Mouse (Mus musculus) CH12.LX (cell line): ENCODE measurements around the gene Kif5c. TPM values are rescaled to one million over a fixed set of nuclear protein-coding genes. Genes with fewer than 3 reads are reported as not detected.

Source experiments
- DNase-seq: peaks from one replicate; pipeline ENCODE4 v3.0.0-alpha.2; 2013; ENCODE audit errors: extremely low read depth
- H3K27ac ChIP-seq: 2 replicates; pipeline ENCODE4 v1.5.1; 2012; ENCODE audit warnings: low read depth, mild to moderate bottlenecking, control low read depth, moderate library complexity; ENCODE audit not compliant: insufficient read depth
- H3K27me3 ChIP-seq: replicated peaks from 2 replicates; pipeline ENCODE3; 2012; ENCODE audit warnings: inconsistent platforms
- H3K36me3 ChIP-seq, 2 experiments: replicated peaks in 1 of 2; 2 replicates each; pipeline versions ENCODE3 to v1.6.1; 2012; ENCODE audit warnings: inconsistent platforms in 1 of 2, low read length in 1 of 2, mild to moderate bottlenecking in 1 of 2, mixed read lengths in 1 of 2, moderate library complexity in 1 of 2; ENCODE audit not compliant: control insufficient read depth in 1 of 2, insufficient read depth in 1 of 2
- H3K4me1 ChIP-seq, 2 experiments: 2 replicates each; pipeline ENCODE4 v1.6.1; 2012; ENCODE audit warnings: inconsistent platforms in 1 of 2, moderate library complexity in 1 of 2; ENCODE audit not compliant: insufficient read depth in 2 of 2, control insufficient read depth in 1 of 2
- H3K4me2 ChIP-seq: 2 replicates; pipeline ENCODE4 v1.6.1; 2012; ENCODE audit warnings: low read depth, mild to moderate bottlenecking, control low read depth; ENCODE audit not compliant: poor library complexity, insufficient read depth, severe bottlenecking
- H3K4me3 ChIP-seq, 3 experiments: fragments of 150-350 bp in 1 of 3; sonication (generic) in 1 of 3; replicated peaks in 1 of 3; 2 replicates each; pipeline versions ENCODE3 to v1.5.1; 2011 to 2012; ENCODE audit warnings: low read depth in 2 of 3, low read length in 2 of 3, mild to moderate bottlenecking in 2 of 3, moderate library complexity in 2 of 3, control low read depth in 1 of 3, improper control_type of control experiment in 1 of 3, inconsistent platforms in 1 of 3, mixed read lengths in 1 of 3; ENCODE audit not compliant: poor library complexity in 1 of 3
- H3K79me2 ChIP-seq: replicated peaks from 2 replicates; pipeline ENCODE4 v1.6.1; 2012; ENCODE audit warnings: mild to moderate bottlenecking, moderate library complexity; ENCODE audit not compliant: control insufficient read depth, poor library complexity, insufficient read depth, severe bottlenecking; ENCODE audit errors: extremely low read depth
- H3K9ac ChIP-seq: 2 replicates; pipeline ENCODE4 v1.6.1; 2012; ENCODE audit warnings: low read depth, mild to moderate bottlenecking, control low read depth, moderate library complexity; ENCODE audit not compliant: insufficient read depth
- H3K9me3 ChIP-seq: replicated peaks from 2 replicates; pipeline ENCODE3; 2012; ENCODE audit warnings: low read length, inconsistent platforms, mixed read lengths
- BHLHE40 ChIP-seq: IDR thresholded peaks from 2 replicates; pipeline ENCODE4 v1.6.1; 2011; ENCODE audit warnings: mild to moderate bottlenecking, low read depth, low read length, improper control_type of control experiment
- CHD1 ChIP-seq: IDR thresholded peaks from 2 replicates; pipeline ENCODE4 v1.6.1; 2012; ENCODE audit warnings: low read depth, low read length, improper control_type of control experiment, inconsistent platforms
- CHD2 ChIP-seq: IDR thresholded peaks from 2 replicates; pipeline ENCODE4 v1.6.1; 2011; ENCODE audit warnings: low read length, improper control_type of control experiment
- CTCF ChIP-seq, 2 experiments: IDR thresholded peaks in 1 of 2; conservative IDR thresholded peaks in 1 of 2; 2 replicates each; pipeline ENCODE4 v1.5.1; 2011 to 2012; ENCODE audit warnings: low read depth in 2 of 2, low read length in 2 of 2, improper control_type of control experiment in 1 of 2, inconsistent platforms in 1 of 2, mild to moderate bottlenecking in 1 of 2, moderate library complexity in 1 of 2
- ELF1 ChIP-seq: IDR thresholded peaks from 2 replicates; pipeline ENCODE4 v1.6.1; 2014; ENCODE audit warnings: low read depth, mild to moderate bottlenecking, inconsistent platforms, low read length, improper control_type of control experiment
- GABPA ChIP-seq: IDR thresholded peaks from 2 replicates; pipeline ENCODE4 v1.6.1; 2012; ENCODE audit warnings: low read depth, low read length, improper control_type of control experiment, inconsistent platforms; ENCODE audit not compliant: insufficient replicate concordance
- IRF4 ChIP-seq: IDR thresholded peaks from 2 replicates; pipeline ENCODE4 v1.6.1; 2014; ENCODE audit warnings: low read depth, mild to moderate bottlenecking, inconsistent platforms, low read length, improper control_type of control experiment
- JUN ChIP-seq: IDR thresholded peaks from 2 replicates; pipeline ENCODE4 v1.6.1; 2011; ENCODE audit warnings: low read depth, mild to moderate bottlenecking, low read length, improper control_type of control experiment, moderate library complexity; ENCODE audit not compliant: insufficient read depth
- JUND ChIP-seq: conservative IDR thresholded peaks from 2 replicates; pipeline ENCODE4 v1.6.1; 2011; ENCODE audit warnings: low read depth, low read length, improper control_type of control experiment
- KAT2A ChIP-seq: IDR thresholded peaks from 2 replicates; pipeline ENCODE4 v1.6.1; 2012; ENCODE audit warnings: low read length, improper control_type of control experiment, inconsistent platforms; ENCODE audit not compliant: insufficient replicate concordance
- MAFK ChIP-seq: IDR thresholded peaks from 2 replicates; pipeline ENCODE4 v1.6.1; 2011; ENCODE audit warnings: low read length, improper control_type of control experiment; ENCODE audit not compliant: insufficient replicate concordance
- MAX ChIP-seq: IDR thresholded peaks from 2 replicates; pipeline ENCODE4 v1.6.1; 2011; ENCODE audit warnings: low read length, improper control_type of control experiment
- MYC ChIP-seq: IDR thresholded peaks from 2 replicates; pipeline ENCODE4 v1.6.1; 2011; ENCODE audit warnings: low read depth, mild to moderate bottlenecking, improper control_type of control experiment, low read length
- PAX5 ChIP-seq: IDR thresholded peaks from 2 replicates; pipeline ENCODE4 v1.6.1; 2012; ENCODE audit warnings: low read length, inconsistent platforms, mixed read lengths
- POLR2A ChIP-seq: IDR thresholded peaks from 2 replicates; pipeline ENCODE4 v1.6.1; 2011; ENCODE audit warnings: low read depth, mild to moderate bottlenecking, improper control_type of control experiment, low read length
- RAD21 ChIP-seq: IDR thresholded peaks from 2 replicates; pipeline ENCODE4 v1.6.1; 2011; ENCODE audit warnings: low read depth, mild to moderate bottlenecking, low read length, improper control_type of control experiment, moderate library complexity
- SIN3A ChIP-seq: IDR thresholded peaks from 2 replicates; pipeline ENCODE4 v1.6.1; 2012; ENCODE audit warnings: low read length, improper control_type of control experiment, inconsistent platforms
- SMC3 ChIP-seq: IDR thresholded peaks from 2 replicates; pipeline ENCODE4 v1.6.1; 2011; ENCODE audit warnings: low read depth, low read length, improper control_type of control experiment
- TBP ChIP-seq: conservative IDR thresholded peaks from 2 replicates; pipeline ENCODE4 v1.6.1; 2011; ENCODE audit warnings: low read depth, low read length, improper control_type of control experiment
- UBTF ChIP-seq: IDR thresholded peaks from 2 replicates; pipeline ENCODE4 v1.6.1; 2012; ENCODE audit warnings: low read depth, mild to moderate bottlenecking, inconsistent platforms, low read length, improper control_type of control experiment, moderate library complexity
- USF1 ChIP-seq: IDR thresholded peaks from 2 replicates; pipeline ENCODE4 v1.6.1; 2014; ENCODE audit warnings: low read depth, mild to moderate bottlenecking, inconsistent platforms, low read length, improper control_type of control experiment
- USF2 ChIP-seq: conservative IDR thresholded peaks from 2 replicates; pipeline ENCODE4 v1.6.1; 2011; ENCODE audit warnings: low read depth, low read length, improper control_type of control experiment
- ZC3H11A ChIP-seq: IDR thresholded peaks from 2 replicates; pipeline ENCODE4 v1.6.1; 2012; ENCODE audit warnings: low read depth, mild to moderate bottlenecking, inconsistent platforms, low read length, improper control_type of control experiment
- ZMIZ1 ChIP-seq: IDR thresholded peaks from 2 replicates; pipeline ENCODE4 v1.6.1; 2012; ENCODE audit warnings: low read depth, mild to moderate bottlenecking, inconsistent platforms, low read length, improper control_type of control experiment
- ZNF384 ChIP-seq: IDR thresholded peaks from 2 replicates; pipeline ENCODE4 v1.6.1; 2012; ENCODE audit warnings: low read depth, low read length, improper control_type of control experiment, inconsistent platforms
- dilution Hi-C: fragments of 300-500 bp; cut with MboI; formaldehyde crosslinking; loops from 2 replicates; pipeline ENCODE4 v1.14.3; 2020; ENCODE audit warnings: low sequenced_read_pairs; ENCODE audit not compliant: extremely low pct_unique_long_range_greater_than_20kb, extremely low pct_ligation_motif_present
- in situ Hi-C: fragments of 300-500 bp; cut with MboI; formaldehyde crosslinking; loops from 3 replicates; pipeline ENCODE4 v1.14.3; 2019; ENCODE audit warnings: low sequenced_read_pairs, low pct_ligation_motif_present, low pct_unique_long_range_greater_than_20kb, mixed read lengths
- polyA plus RNA-seq: library from polyadenylated mRNA; unstranded; fragments of >175 nt; gene quantifications from 2 replicates; pipeline ENCODE4 v1.2.1, GENCODE M21; 2012; ENCODE audit warnings: low read depth; ENCODE audit not compliant: insufficient read length
- total RNA-seq, 2 experiments: library from RNA; depleted of rRNA; stranded (reverse); fragments of 300-350 nt in 1 of 2; fragments of >200 nt in 1 of 2; gene quantifications; 2 replicates each; pipeline ENCODE4 v1.2.3; 2012 to 2014

Gene Kif5c
- total and polyA plus RNA-seq, 3 experiments, result 3.0 to 3.5 (median 3.1) TPM

DNA sequence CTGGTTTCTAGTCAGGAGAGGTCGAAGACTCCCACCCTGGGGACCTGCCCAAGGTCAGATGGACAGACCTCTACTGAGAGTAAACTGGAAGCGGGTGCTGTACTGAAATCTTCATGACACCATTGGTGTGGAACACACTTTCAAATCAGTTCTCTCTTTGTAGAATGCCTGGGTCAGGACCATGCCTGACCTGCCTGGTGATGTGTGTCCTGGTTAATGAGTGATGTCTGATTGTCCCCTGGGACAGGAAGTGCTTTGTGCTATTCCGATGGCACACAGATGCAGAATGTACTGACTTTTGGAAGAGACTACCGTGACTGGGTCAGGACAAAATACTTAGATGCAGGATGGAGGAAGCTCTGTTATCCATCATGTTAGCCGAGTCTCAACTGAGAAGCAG is 151.3 kb downstream of the Kif5c start:
- TF ChIP-seq USF1 (no peak), POLR2A (no peak), TBP (no peak), ZC3H11A (no peak), KAT2A (no peak), CTCF (conservative IDR thresholded peaks at IDR 0.05 in 1 of 2, IDR thresholded peaks at IDR 0.05 in 1 of 2; ENCODE audit: low read depth in 2 of 2, low read length in 2 of 2) (no peak), RAD21 (no peak), PAX5 (no peak), CHD2 (no peak), JUND (no peak), ELF1 (no peak), ZMIZ1 (no peak), USF2 (no peak), MAX (no peak), MAFK (no peak), GABPA (no peak), ZNF384 (no peak), SIN3A (no peak), MYC (no peak)
- dilution Hi-C loops, result no loop called here
- no peak overlapping the region for H3K4me3 ChIP-seq

DNA sequence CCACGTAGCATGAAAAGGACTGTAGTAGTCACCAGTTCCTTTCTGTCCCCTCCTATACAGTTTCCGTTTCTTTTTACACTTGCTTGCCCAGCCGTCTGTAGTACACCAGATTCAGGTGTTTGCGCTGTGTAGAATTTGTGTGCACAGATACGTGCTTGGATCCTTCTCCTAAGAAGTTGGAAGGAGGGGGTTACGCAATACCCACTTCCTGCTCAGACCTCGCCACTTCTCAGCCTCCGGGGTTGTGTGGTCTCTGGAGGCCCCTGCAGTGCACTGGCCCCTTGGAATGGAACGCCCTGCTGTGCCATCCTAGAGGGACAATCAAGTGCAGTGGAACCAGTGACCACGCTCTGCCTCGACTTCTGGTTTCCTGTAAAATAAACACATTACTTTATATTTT is 152.1 kb downstream of the Kif5c start:
- Histone ChIP-seq H3K36me3 (peaks cover 0 to 10% of the 10 kb centered on the region in 2 experiments), H3K9me3 (no peaks in the 10 kb centered on the region), H3K4me1 (peaks cover 20 to 35% of the 10 kb centered on the region in 2 experiments), H3K4me2 (peak overlapping the region; percentile 80), H3K27me3 (no peaks in the 10 kb centered on the region), H3K27ac (no peak overlapping the region), H3K79me2 (no peaks in the 10 kb centered on the region), H3K9ac (no peak overlapping the region; the same call in 1 of the 2 replicates), H3K4me3 (peak overlapping the region in 1 of 3 experiments; percentile 18)
- no peak for DNase-seq
- TF ChIP-seq MAX (no peak), UBTF (no peak), JUN (no peak), POLR2A (no peak), BHLHE40 (no peak), TBP (no peak), IRF4 (no peak), SMC3 (no peak), ZC3H11A (no peak), CHD1 (no peak)
- in situ Hi-C loops, result no loop called here
- dilution Hi-C loops, result no loop called here

More for the DNA sequence above, 151.3 kb downstream of the Kif5c start:
- no peak for DNase-seq
- H3K4me2 ChIP-seq, result no peak overlapping the region
- in situ Hi-C loops, result no loop called here
- no peaks in the 10 kb centered on the region for H3K79me2 ChIP-seq
- peaks cover 0 to 10% of the 10 kb centered on the region in 2 experiments for H3K36me3 ChIP-seq
- no peak overlapping the region for H3K9ac ChIP-seq
- no peaks in the 10 kb centered on the region for H3K27me3 ChIP-seq
- H3K4me1 ChIP-seq, result peaks cover 20 to 32% of the 10 kb centered on the region in 2 experiments
- H3K9me3 ChIP-seq, result no peaks in the 10 kb centered on the region
- H3K27ac ChIP-seq, result no peak overlapping the region
